Mouse (Mus musculus) heart, adult 2 months (tissue): ENCODE data around the gene Lrg1. TPM values are rescaled to one million over a fixed set of nuclear protein-coding genes. Genes with fewer than 3 reads are reported as not detected.

Source experiments
- DNase-seq, 2 experiments: peaks; one replicate each; pipeline ENCODE4 v3.0.0; 2021
- H3K27ac ChIP-seq: fragments of 200-600 bp; 2 replicates; pipeline ENCODE4 v1.8.1; 2022
- H3K27me3 ChIP-seq: fragments of 200-500 bp; 2 replicates; pipeline ENCODE4 v1.6.1; 2012; ENCODE audit warnings: mild to moderate bottlenecking, low read length, inconsistent platforms, mixed read lengths; ENCODE audit not compliant: control insufficient read depth, insufficient read depth
- H3K36me3 ChIP-seq: fragments of 200-500 bp; 2 replicates; pipeline ENCODE4 v1.6.1; 2012; ENCODE audit warnings: low read length, inconsistent platforms; ENCODE audit not compliant: control insufficient read depth, insufficient read depth
- H3K4me1 ChIP-seq: fragments of 200-500 bp; 2 replicates; pipeline ENCODE4 v1.6.1; 2011; ENCODE audit warnings: low read length; ENCODE audit not compliant: control insufficient read depth, insufficient read depth
- H3K4me3 ChIP-seq: fragments of 200-600 bp; 2 replicates; pipeline ENCODE4 v1.8.1; 2022
- H3K79me2 ChIP-seq: fragments of 200-500 bp; replicated peaks from 2 replicates; pipeline ENCODE4 v1.6.1; 2012; ENCODE audit warnings: mild to moderate bottlenecking, inconsistent platforms, low read length, moderate library complexity, mixed read lengths; ENCODE audit not compliant: control insufficient read depth, insufficient read depth
- H3K9ac ChIP-seq: fragments of 200-500 bp; 2 replicates; pipeline ENCODE4 v1.6.1; 2012; ENCODE audit warnings: low read depth, mild to moderate bottlenecking, control low read depth, inconsistent platforms, low read length, mixed read lengths
- CTCF ChIP-seq: fragments of 200-600 bp; IDR thresholded peaks from 2 replicates; pipeline ENCODE4 v1.8.1; 2022; ENCODE audit warnings: antibody characterized with exemption, mild to moderate bottlenecking, moderate library complexity
- EP300 ChIP-seq: fragments of 200-500 bp; IDR thresholded peaks from 2 replicates; pipeline ENCODE4 v1.6.1; 2011; ENCODE audit warnings: low read depth, low read length, control low read depth; ENCODE audit not compliant: insufficient read depth
- POLR2A ChIP-seq: fragments of 200-500 bp; IDR thresholded peaks from 2 replicates; pipeline ENCODE4 v1.6.1; 2011; ENCODE audit warnings: mild to moderate bottlenecking, low read depth, low read length, control low read depth; ENCODE audit not compliant: insufficient read depth
- WGBS: fragments of 180-500 bp; shearing (Covaris S2); methylation state at CpG from one replicate; pipeline ENCODE4 v1.1.7; 2018; 5-methylcytosine and 5-hydroxymethylcytosine counted together
- intact Hi-C: fragments of 180-260 bp; cut with DNase I; formaldehyde crosslinking; loops from one replicate; pipeline ENCODE4 v1.15.1; 2025
- polyA plus RNA-seq: library from polyadenylated mRNA; depleted of rRNA; stranded (reverse); fragments of >200 nt; gene quantifications from 2 replicates; pipeline ENCODE4 v1.2.3, GENCODE M21; 2012
- total RNA-seq, 2 experiments: library from RNA; stranded (reverse); gene quantifications; 2 replicates each; pipeline ENCODE4 v1.2.3; 2021

Gene Lrg1
- total and polyA plus RNA-seq, 3 experiments, result 57.0 to 77.7 (median 74.6) TPM

DNA sequence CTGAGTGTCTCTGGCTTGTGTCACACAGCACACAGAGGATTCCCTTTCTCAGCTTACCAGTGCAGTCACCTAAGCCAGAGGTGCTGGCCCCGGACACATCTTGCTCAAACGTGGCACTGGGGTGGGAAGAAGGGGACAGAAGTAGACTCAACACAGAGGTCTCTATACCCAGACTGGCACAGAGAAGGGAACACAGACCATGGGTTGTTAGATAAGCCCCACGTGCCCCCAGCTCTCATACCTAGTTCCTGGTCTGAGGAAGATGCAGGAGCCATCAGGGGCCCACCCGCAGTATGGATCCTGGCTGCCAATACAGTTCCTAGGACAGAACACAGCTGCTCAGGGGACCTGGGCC is 3.5 kb upstream of the Lrg1 start:
- H3K27me3 ChIP-seq, result no peaks in the 10 kb centered on the region
- H3K9ac ChIP-seq, result no peak overlapping the region
- H3K27ac ChIP-seq, result no peak overlapping the region; the same call in 1 of the 2 replicates
- 94% methylated on average over 4 of the region's 4 CpGs for WGBS
- intact Hi-C loops, result no loop called here
- DNase-seq, result no peak
- no peaks in the 10 kb centered on the region for H3K36me3 ChIP-seq
- TF ChIP-seq CTCF, result no peak
- no peak for TF ChIP-seq POLR2A
- TF ChIP-seq EP300, result no peak
- H3K4me3 ChIP-seq, result no peak overlapping the region
- no peaks in the 10 kb centered on the region for H3K79me2 ChIP-seq
- no peaks in the 10 kb centered on the region; the same call in 1 of the 2 replicates for H3K4me1 ChIP-seq

- Histone ChIP-seq H3K9ac (peak overlapping the region; percentile 84), H3K27me3 (no peaks in the 10 kb centered on the region), H3K27ac (peak overlapping the region; percentile 81), H3K4me1 (no peaks in the 10 kb centered on the region; the same call in 1 of the 2 replicates), H3K4me3 (peak overlapping the region; percentile 30), H3K36me3 (no peaks in the 10 kb centered on the region), H3K79me2 (no peaks in the 10 kb centered on the region)
- 48% methylated on average over 59 of the region's 59 CpGs for WGBS
- intact Hi-C loops, result no loop called here
- DNase-seq, result peak; percentile 72 to 77
- TF ChIP-seq POLR2A (peak; percentile 75), CTCF (peak; percentile 87), EP300 (peak; percentile 84)
These were observed 2.8 kb upstream of the Lrg1 start for GRCm38 (mm10) chr17:56124377-56125275.

DNA sequence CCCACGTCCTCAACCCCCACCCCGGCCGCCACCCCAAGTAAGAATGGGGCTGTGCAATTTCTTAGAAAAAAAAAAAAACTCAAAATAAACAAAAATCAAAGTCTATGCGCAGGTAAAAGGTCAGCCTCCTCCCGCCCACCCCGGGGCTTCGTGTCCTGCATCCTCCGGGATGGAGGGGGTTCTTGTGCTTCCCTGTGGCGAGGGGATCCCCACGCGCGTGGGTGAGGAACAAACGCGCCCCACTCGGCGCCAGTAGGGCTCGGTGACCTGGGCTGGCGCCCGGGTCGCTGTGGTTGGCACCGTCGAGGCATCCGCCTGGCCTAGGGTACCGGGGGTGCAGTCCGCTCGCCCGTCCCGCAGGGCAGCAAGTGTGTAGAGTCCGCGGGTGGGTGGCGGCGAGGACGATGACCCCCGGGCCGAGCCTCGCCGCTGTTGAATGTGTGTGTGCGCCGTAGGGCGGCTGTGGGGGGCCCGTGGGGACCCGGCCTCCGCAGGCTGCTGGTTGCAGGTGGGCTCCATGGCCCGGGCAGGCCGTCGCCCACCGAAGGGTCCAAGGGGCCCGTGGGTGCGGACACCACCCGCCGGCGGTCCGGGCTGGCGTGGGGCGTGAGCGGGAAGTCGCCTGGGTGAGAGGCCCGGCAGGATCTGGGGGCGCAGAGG is 2.0 kb upstream of the Lrg1 start:
- H3K79me2 ChIP-seq, result no peaks in the 10 kb centered on the region
- no peaks in the 10 kb centered on the region for H3K36me3 ChIP-seq
- H3K27me3 ChIP-seq, result no peaks in the 10 kb centered on the region
- peak overlapping the region; percentile 84 for H3K9ac ChIP-seq
- H3K4me1 ChIP-seq, result peaks cover 1% of the 10 kb centered on the region
- 54% methylated on average over 59 of the region's 59 CpGs for WGBS
- peak overlapping the region; percentile 30 for H3K4me3 ChIP-seq
- intact Hi-C loops, result no loop called here
- TF ChIP-seq CTCF, result no peak
- TF ChIP-seq EP300, result no peak
- no peak for TF ChIP-seq POLR2A
- peak overlapping the region; percentile 81 for H3K27ac ChIP-seq
- no peak for DNase-seq

DNA sequence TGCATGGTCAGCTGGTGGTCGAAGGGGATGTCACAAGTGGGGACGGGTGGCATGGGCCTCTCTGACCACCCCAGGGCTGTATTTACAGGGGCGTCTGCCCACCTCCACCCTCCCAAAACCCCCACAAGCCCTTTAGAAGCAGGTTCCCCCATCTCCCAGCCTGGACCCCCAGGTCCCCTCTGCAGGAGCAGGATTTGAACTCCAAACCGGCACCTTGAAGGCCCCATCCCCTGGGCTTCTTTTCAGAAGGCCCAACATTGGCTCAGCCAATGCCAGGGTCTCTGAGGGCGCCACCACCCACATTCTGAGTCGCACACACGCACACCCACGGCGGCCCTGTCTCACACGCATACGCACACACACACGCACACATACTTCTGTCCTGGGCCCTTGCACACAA is 1.4 kb upstream of the Lrg1 start:
- TF ChIP-seq CTCF (no peak), POLR2A (no peak; the same call in none of the 2 replicates), EP300 (no peak)
- Histone ChIP-seq H3K27me3 (no peaks in the 10 kb centered on the region), H3K4me3 (no peak overlapping the region), H3K27ac (no peak overlapping the region), H3K79me2 (no peaks in the 10 kb centered on the region), H3K9ac (no peak overlapping the region), H3K36me3 (no peaks in the 10 kb centered on the region), H3K4me1 (peaks cover 1% of the 10 kb centered on the region)
- 91% methylated on average over 12 of the region's 12 CpGs for whole genome bisulfite sequencing
- intact Hi-C loops, result no loop called here
- DNase-seq, result no peak

DNA sequence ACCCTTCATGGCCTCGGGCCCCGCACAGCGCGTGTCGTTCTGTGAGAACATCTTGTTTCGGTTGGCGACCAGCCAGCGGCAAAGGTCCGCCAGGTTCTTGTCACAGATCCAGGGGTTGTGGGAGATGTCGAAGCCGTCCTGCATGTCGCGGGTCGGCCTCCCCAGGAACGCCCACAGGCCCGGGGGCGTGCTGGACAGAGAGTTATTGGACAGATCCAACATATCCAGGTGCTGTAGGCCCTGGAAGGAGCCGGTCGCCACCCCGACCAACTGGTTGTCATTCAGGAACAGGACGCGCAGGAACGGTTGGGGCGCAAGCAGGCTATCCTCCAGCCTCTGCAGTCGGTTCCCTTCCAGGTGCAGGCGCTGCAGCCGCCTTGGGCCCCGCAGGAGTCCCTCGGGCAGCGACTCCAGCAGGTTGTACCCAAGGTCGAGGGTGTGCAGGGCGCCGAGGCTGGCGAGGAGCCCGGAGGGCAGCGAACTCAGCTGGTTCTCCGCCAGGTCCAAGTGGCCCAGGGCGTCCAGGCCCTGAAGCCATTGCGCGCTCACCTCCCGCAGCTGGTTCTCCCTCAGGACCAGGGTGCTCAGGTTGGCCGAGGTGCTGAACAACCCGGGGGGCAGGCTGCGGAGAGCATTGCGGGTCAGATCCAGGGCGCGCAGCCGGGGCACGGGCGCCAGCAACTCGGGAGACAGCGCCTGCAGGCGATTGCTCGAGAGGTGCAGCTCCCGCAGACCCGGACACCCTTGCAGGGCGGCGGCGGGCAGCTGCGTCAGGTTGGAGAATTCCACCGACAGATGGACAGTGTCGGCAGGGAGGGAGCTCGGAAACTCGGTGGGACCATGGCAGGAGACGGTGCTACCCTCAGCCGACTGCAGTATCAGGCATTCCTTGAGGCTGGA is 1.6 kb downstream of the Lrg1 start:
- DNase-seq, result peak; percentile 79 to 83
- peak overlapping the region; percentile 90 for H3K27ac ChIP-seq
- 2% methylated on average over 66 of the region's 66 CpGs for WGBS
- peak overlapping the region; percentile 67 for H3K9ac ChIP-seq
- no peaks in the 10 kb centered on the region for H3K36me3 ChIP-seq
- intact Hi-C loops, result no loop called here
- no peaks in the 10 kb centered on the region for H3K79me2 ChIP-seq
- H3K27me3 ChIP-seq, result no peaks in the 10 kb centered on the region
- peak overlapping the region; percentile 50 for H3K4me3 ChIP-seq
- H3K4me1 ChIP-seq, result peaks cover 1% of the 10 kb centered on the region
- no peak for TF ChIP-seq CTCF
- peak; percentile 56; the same call in 1 of the 2 replicates for TF ChIP-seq POLR2A
